Mouse (Mus musculus) midbrain, embryonic 15.5 days (tissue): ENCODE data around the gene Map7d1. TPM values are rescaled to one million over a fixed set of nuclear protein-coding genes. Genes with fewer than 3 reads are reported as not detected.

Experiments used
- ATAC-seq: fragments of 200-750 bp; cut with Nextera tagmentation; replicated peaks from 2 replicates; pipeline ENCODE4 v1.8.0; 2017; ENCODE audit warnings: moderate TSS enrichment
- H3K27ac ChIP-seq: fragments of 300-500 bp; sonication (generic); 2 replicates; pipeline ENCODE4 v1.5.1; 2015; ENCODE audit warnings: mild to moderate bottlenecking, inconsistent platforms
- H3K27me3 ChIP-seq: fragments of 300-500 bp; sonication (generic); replicated peaks from 2 replicates; pipeline ENCODE4 v1.6.1; 2015; ENCODE audit warnings: inconsistent platforms
- H3K36me3 ChIP-seq: fragments of 300-500 bp; sonication (generic); replicated peaks from 2 replicates; pipeline ENCODE4 v1.6.1; 2015; ENCODE audit warnings: inconsistent platforms
- H3K4me1 ChIP-seq: fragments of 300-500 bp; sonication (generic); 2 replicates; pipeline ENCODE4 v1.6.1; 2015; ENCODE audit warnings: inconsistent platforms
- H3K4me2 ChIP-seq: fragments of 300-500 bp; sonication (generic); 2 replicates; pipeline ENCODE4 v1.6.1; 2015; ENCODE audit warnings: inconsistent platforms, mild to moderate bottlenecking, moderate library complexity
- H3K4me3 ChIP-seq: fragments of 300-500 bp; sonication (generic); 2 replicates; pipeline ENCODE4 v1.5.1; 2015; ENCODE audit warnings: mild to moderate bottlenecking, inconsistent platforms
- H3K9ac ChIP-seq: fragments of 300-500 bp; sonication (generic); 2 replicates; pipeline ENCODE4 v1.6.1; 2015; ENCODE audit warnings: mild to moderate bottlenecking, inconsistent platforms
- H3K9me3 ChIP-seq: fragments of 300-500 bp; sonication (generic); 2 replicates; pipeline ENCODE4 v1.6.1; 2016; ENCODE audit warnings: inconsistent platforms
- WGBS: fragments of 180-500 bp; shearing (Covaris S2); methylation state at CpG from one replicate; pipeline ENCODE4 v1.1.7; 2015; ENCODE audit warnings: mixed read lengths; 5-methylcytosine and 5-hydroxymethylcytosine counted together
- polyA plus RNA-seq: library from polyadenylated mRNA; unstranded; fragments of >200 nt; fragmentation: Nextera tagmentation; extraction: Ambion mirVana; gene quantifications from 2 replicates; pipeline ENCODE4 v1.2.1, GENCODE M21; 2015

Map7d1 gene
- polyA plus RNA-seq, 1 experiment from 2014 or later, result 85.4 TPM

DNA sequence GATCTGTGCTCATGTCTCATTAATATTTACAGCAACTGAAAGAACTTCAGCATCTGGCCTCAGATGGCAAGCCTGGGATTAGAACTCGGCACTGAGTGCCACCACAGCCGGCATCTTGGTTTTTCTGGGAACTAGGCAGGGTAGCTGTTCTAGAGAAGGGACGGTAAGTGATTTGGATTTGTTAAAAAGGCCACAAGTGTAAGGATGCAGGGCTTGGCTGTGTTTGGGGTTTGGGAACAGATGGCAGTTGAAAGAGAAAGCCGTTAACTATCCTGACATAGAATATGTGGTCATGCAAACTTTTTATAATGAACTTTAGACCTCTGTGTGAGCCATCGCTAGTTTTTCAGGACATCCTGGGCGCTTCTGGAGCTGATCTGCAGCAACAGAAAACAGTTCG lies 5.5 kb upstream of the Map7d1 start:
- ATAC-seq, result no peak
- WGBS, result 51% methylated on average over 7 of the region's 7 CpGs
- Histone ChIP-seq H3K9me3 (no peaks in the 10 kb centered on the region), H3K36me3 (no peaks in the 10 kb centered on the region), H3K4me2 (no peak overlapping the region), H3K4me1 (peaks cover 33% of the 10 kb centered on the region), H3K9ac (no peak overlapping the region), H3K27ac (no peak overlapping the region), H3K4me3 (no peak overlapping the region; the same call in 1 of the 2 replicates), H3K27me3 (no peaks in the 10 kb centered on the region)

DNA sequence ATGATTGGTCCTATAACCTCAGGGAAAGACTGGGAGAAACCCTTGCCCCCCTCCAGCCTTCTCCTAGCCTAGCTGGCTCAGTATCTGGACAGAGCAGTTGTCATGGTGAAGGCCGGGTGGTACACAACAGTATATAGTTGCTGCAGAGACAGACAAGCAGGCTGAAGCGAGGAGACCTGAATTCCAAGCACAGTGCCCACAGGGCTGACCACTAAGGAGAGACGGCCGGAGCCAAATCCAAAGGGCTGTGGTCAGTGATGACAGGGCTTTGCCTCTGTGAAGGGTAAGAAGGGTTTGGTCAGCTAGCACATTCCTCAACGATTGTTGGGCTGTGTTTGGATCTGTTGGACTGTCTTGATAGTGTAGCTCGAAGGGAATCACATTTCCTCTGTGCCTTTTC lies 5.1 kb upstream of the Map7d1 start:
- Histone ChIP-seq H3K9ac (no peak overlapping the region), H3K4me1 (peaks cover 33% of the 10 kb centered on the region), H3K4me3 (no peak overlapping the region), H3K4me2 (no peak overlapping the region), H3K27me3 (no peaks in the 10 kb centered on the region), H3K36me3 (no peaks in the 10 kb centered on the region), H3K9me3 (no peaks in the 10 kb centered on the region), H3K27ac (no peak overlapping the region)
- WGBS, result 78% methylated on average over 6 of the region's 6 CpGs
- ATAC-seq, result no peak

DNA sequence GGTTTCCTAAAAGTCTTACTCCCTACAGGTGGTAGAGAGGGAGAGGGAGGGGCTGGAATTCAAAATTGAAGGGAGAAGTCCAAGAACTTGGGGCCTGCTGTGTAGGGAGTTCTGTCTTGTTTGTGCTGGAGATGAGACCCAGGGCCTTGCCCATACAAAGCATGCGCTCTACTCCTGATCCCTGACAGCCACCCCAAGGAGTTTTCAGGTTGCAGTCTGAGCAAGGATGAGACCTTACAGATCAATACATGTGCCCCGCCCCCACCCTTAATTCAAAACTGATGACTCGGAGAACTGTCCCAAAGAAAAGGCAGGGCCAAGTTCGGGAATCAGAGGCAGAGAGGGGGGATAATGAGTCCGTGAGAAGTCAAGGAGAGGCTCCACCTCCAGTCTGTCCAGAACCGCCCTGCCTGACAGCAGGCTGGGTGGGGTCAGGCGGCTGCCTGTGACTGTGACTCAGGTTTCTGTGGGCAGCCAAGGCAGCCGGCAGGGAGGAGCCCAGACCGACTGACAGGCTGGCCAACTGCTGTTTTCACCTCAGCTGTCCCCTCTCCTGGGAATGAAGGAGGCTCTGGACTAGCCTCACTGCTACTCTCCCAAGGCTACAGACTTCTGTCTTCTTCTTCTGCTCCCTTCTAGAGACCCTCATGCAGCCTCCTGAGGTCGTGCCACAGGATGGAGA lies 4.5 kb upstream of the Map7d1 start:
- H3K27ac ChIP-seq, result no peak overlapping the region
- H3K9me3 ChIP-seq, result no peaks in the 10 kb centered on the region
- peaks cover 32% of the 10 kb centered on the region for H3K4me1 ChIP-seq
- no peaks in the 10 kb centered on the region for H3K27me3 ChIP-seq
- WGBS, result 10% methylated on average over 10 of the region's 10 CpGs
- no peak overlapping the region for H3K4me3 ChIP-seq
- H3K36me3 ChIP-seq, result no peaks in the 10 kb centered on the region
- no peak overlapping the region for H3K9ac ChIP-seq
- no peak for ATAC-seq
- no peak overlapping the region for H3K4me2 ChIP-seq

DNA sequence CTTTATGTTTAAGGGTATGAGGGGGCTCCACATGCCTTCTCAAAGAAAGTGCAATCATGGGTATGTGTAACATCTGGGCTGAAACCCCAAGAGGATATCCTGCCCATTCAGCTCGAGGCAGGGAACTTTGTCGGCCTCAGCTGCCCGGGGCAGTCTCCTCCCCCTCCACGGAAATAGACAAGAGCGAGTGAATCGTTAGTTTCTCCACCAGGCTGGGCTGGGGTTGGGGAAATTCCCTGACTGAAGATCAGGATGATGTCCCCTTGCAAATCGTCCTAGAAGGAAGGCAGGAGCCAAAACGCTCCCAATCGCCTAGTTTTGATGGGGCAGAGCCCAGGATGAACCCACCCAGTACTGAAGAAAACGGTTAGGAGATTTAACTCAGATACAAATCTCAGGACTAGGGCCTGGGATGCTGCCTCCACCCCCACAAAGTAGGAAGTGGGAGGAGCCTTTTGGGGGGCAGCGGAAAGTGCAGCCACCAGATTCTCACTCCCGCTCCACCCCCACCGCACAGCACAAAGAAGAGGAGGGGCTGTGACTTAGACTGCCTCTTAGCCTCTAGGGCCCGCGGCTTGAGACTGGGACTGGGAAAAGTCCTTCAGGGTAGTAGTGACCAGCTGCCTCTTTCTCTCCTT lies 3.5 kb upstream of the Map7d1 start:
- WGBS, result 2% methylated on average over 15 of the region's 15 CpGs
- Histone ChIP-seq H3K36me3 (no peaks in the 10 kb centered on the region), H3K27ac (peak overlapping the region; percentile 28), H3K9me3 (no peaks in the 10 kb centered on the region), H3K4me2 (peak overlapping the region; percentile 29), H3K27me3 (no peaks in the 10 kb centered on the region), H3K4me1 (peaks cover 31% of the 10 kb centered on the region), H3K4me3 (no peak overlapping the region), H3K9ac (0 out of 2 replicates have a peak overlapping the region, but pooled peaks have one; percentile 3)
- no peak for ATAC-seq

DNA sequence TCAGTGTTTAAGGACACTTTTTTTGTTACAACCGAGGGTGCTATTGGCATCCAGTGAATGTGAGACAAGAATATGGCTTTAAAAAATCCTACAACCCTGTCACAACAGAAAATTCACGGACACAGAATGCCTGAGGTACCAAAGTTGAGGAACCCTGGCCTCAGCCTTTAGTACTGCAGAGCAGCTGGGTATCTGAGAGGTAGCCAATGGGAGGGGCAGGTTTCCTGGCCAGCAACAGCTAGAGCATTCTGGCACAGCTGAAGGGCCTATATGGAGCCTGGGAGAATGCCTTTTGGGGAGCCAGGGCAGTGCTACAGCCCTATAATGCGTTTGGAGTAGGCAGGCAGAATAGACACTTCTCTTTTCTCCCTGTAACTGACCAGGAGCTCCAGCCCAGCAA lies 2.9 kb upstream of the Map7d1 start:
- peaks cover 37% of the 10 kb centered on the region for H3K4me1 ChIP-seq
- peak overlapping the region; percentile 28 for H3K27ac ChIP-seq
- H3K4me2 ChIP-seq, result no peak overlapping the region

DNA sequence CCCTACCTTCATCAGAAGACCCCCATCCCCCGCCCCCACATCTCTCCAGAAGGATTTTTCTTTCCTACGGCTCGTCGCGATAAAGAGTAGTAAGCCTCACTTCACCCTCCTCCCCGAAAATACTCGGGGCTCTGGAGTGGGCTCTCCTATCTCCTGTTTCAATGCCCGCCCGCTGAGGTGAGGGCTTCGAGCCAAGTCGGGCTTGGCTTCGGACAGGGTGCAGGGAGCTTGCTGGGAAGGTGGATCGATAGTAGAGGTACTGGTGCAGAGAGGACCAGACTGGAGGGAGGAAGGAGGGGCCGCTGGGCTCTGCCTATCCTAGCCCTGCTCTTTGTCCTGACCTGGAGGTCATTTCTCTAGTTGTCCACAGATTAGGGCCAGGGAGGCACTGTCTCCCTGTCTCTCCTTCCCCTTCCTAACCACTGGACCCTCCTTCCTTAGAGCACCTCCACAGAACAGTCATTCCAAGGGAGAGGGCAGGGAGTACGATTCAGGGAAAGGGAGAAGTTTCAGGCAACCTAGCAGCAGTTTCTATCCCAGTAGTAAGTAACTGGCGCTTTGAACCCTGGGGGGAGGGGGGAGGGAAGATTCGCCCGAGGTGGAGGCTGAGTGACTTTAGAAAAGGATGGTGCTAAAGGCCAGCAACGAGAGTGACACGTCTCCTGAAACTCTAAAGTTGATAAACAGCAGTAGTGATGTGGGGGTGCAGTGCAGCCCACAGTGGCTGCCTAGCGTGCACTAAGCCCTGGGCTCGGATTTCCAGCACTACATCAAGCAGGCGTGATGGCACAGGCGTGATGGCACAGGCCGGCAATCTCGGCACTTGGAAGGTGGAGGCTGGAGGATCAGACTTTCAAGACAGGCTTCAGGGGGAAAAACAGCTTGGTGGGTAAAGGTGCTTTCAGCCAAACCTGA lies 1.1 kb upstream of the Map7d1 start:
- H3K9ac ChIP-seq, result peak overlapping the region; percentile 94
- H3K4me2 ChIP-seq, result peak overlapping the region; percentile 82
- H3K27me3 ChIP-seq, result no peaks in the 10 kb centered on the region
- peak overlapping the region; percentile 96 for H3K27ac ChIP-seq
- peaks cover 46% of the 10 kb centered on the region for H3K4me1 ChIP-seq
- no peaks in the 10 kb centered on the region for H3K36me3 ChIP-seq
- peak overlapping the region; percentile 96 for H3K4me3 ChIP-seq
- H3K9me3 ChIP-seq, result no peaks in the 10 kb centered on the region
- no peak; the same call in 1 of the 2 replicates for ATAC-seq
- WGBS, result 2% methylated on average over 26 of the region's 26 CpGs

More for the DNA sequence above, 2.9 kb upstream of the Map7d1 start:
- no peaks in the 10 kb centered on the region for H3K36me3 ChIP-seq
- no peaks in the 10 kb centered on the region for H3K9me3 ChIP-seq
- ATAC-seq, result no peak
- H3K27me3 ChIP-seq, result no peaks in the 10 kb centered on the region
- H3K4me3 ChIP-seq, result no peak overlapping the region
- no peak overlapping the region for H3K9ac ChIP-seq
- 27% methylated on average over 3 of the region's 3 CpGs for WGBS

DNA sequence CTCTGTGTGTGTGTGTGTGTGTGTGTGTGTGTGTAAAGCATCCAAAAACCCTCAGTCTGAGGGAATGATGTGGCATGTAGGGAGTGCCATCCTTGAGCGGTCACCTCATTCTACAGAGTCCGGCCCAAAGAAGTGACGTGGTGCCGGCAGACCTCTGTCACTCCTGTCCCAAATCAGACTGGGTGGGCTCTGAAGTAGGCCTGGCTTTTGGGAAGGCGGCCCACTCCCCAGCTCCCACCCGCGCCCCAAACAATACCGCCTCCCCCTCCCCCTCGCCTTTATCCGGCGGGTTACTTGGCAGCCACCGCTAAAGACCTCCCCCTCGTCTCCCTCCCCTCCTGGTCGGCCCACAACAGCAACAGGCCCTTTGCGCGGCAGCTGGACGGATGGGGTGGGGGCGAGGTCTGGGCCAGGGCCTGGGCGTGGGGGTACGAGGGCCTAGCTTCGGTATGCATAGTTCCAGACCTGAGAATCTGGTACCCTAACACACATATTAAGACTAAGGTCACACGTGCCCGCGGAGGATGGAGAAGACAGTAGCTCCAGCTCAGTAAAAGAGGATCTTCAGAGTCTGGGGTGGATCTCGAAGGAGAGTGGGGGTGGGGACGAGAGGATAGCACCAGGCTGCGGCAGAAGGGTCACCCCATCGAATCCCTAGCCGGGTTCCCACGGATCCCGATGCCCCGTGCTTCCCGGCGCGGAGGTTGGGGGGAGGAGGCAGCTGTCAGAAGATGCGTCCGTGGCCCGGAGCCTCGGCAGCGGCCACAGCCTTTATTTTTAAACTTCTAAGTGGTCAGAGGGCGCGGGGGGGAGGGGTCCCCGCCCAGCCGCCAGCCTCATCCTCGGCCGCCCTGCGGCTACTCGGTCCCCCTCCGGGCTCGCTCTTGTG lies 786 bp downstream of the Map7d1 start:
- peak; percentile 20 for ATAC-seq
- Histone ChIP-seq H3K36me3 (no peaks in the 10 kb centered on the region), H3K4me3 (peak overlapping the region; percentile 96), H3K4me1 (peaks cover 65% of the 10 kb centered on the region), H3K27ac (peak overlapping the region; percentile 96), H3K4me2 (peak overlapping the region; percentile 82), H3K27me3 (no peaks in the 10 kb centered on the region), H3K9me3 (no peaks in the 10 kb centered on the region), H3K9ac (peak overlapping the region; percentile 94)
- under 1% methylated on average over 49 of the region's 50 CpGs for WGBS

DNA sequence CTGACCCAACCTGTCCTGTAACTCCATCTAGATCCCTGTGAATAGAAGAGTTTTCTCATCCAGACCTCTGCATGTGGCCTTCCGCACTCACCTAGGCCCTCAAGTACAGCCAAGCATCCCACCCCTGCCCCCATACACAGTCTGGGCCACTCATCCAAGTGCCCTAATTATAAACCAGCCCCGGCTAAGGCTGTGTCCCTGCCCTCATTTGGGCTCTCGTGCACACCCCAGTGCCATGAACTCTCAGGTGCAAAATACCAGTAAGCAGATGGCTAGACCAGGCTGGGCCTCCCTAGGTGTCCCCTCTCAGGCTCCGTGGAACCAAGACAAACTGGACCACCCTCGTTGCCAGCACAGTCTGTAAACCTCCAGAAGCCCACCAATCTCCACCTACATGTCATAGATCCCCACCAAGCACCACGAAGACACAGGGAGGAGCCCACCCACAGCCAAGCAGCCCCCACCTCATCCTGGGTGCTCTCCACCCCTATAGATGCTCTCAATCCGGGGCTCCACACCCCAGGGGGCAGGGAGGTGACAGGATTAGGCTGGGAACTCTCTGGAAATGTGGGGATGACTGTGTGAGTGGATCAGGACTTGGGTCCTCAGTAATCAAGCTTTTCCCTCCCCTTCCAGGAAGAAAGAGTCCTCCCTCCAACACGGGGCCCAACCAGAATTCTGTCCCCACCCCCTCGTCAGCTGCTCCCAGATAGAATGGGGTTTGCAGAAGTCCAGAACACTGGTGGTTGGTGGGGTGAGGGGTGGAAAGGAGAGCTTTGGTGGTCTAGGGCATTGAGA lies 1.6 kb downstream of the Map7d1 start:
- H3K4me3 ChIP-seq, result peak overlapping the region; percentile 96
- 0 out of 2 replicates have a peak, but pooled peaks have one; percentile 3 for ATAC-seq

DNA sequence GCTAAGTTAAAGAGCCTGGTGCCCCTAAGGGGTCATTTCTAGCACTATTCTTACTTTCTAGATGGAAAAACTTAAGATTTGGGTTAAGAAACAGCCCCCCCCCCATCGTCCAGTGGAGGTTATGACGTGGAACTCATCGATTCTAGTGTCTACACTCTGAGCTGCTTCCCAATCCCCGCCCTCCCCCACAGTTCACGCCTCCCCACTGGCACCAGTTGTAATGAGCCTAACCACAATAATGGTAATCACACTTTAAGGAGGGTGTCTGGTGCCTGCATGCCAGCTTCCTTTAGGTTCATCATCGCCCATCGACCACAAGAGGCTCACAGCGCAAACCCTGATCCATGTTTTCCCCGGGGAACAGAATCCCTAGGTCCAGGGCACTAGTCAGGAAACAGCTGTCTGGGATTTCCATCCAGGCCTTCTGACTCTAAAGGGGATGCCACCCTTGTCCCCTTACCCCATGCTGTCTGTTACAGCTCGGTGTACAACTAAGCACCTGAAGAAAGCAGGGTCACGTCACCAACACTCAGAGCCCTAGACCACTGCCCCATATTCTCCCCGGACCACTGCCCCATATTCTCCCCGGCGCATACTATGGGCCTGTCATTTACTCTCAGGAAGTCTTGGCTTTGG lies 2.4 kb downstream of the Map7d1 start:
- H3K4me1 ChIP-seq, result peaks cover 64% of the 10 kb centered on the region
- no peak overlapping the region for H3K27ac ChIP-seq
- H3K9me3 ChIP-seq, result no peaks in the 10 kb centered on the region
- WGBS, result 66% methylated on average over 14 of the region's 14 CpGs
- peak overlapping the region; percentile 82 for H3K4me2 ChIP-seq
- H3K27me3 ChIP-seq, result no peaks in the 10 kb centered on the region
- peak overlapping the region; percentile 96 for H3K4me3 ChIP-seq
- H3K36me3 ChIP-seq, result no peaks in the 10 kb centered on the region
- peak overlapping the region; percentile 94; the same call in 1 of the 2 replicates for H3K9ac ChIP-seq
- no peak for ATAC-seq

More for the DNA sequence above, 1.6 kb downstream of the Map7d1 start:
- Histone ChIP-seq H3K4me2 (peak overlapping the region; percentile 82), H3K27ac (peak overlapping the region; percentile 96), H3K36me3 (no peaks in the 10 kb centered on the region), H3K9me3 (no peaks in the 10 kb centered on the region), H3K4me1 (peaks cover 64% of the 10 kb centered on the region), H3K9ac (peak overlapping the region; percentile 94), H3K27me3 (no peaks in the 10 kb centered on the region)
- WGBS, result 12% methylated on average over 9 of the region's 9 CpGs

DNA sequence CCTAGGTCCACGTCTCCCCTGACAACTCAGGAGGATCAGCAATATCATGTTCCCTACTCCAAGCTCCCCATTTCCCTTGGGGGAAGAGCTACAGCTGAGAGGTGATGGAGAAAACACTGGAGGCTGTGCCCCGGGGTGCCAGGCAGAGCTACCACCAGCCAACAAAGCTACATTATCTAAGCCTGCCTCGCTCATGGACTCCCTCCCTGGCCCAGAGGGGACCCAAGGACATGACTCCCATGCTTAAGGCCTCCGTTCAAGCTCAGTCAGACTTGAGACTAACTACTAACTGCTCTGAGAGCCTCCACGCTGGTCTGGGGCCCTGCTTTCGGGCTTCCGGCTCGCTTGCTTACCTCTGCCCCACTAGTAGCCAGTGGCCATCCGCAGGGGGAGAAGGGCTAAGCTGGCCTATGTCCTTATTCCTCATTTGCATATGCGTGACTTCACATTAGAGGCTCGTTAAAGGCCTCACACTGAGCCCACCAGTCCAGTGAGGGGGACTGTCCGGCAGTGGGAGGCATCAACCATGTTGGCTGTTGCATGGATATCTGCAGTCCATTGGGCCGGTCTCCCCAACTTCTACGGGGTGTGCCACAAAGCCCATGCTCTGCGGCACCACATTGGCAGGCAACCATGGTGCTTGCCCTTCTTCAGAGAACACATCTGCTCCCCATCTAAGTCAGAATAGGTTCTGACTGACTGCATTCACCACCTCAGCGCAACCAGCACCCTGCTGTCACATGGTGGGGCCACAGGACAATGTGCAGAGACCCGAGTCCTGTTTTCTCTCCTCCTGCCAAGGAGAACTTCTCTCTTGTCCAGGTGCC lies 3.5 kb downstream of the Map7d1 start:
- WGBS, result 65% methylated on average over 17 of the region's 17 CpGs
- H3K36me3 ChIP-seq, result no peaks in the 10 kb centered on the region
- H3K27ac ChIP-seq, result no peak overlapping the region
- ATAC-seq, result no peak
- no peaks in the 10 kb centered on the region for H3K9me3 ChIP-seq
- no peak overlapping the region for H3K9ac ChIP-seq
- H3K4me1 ChIP-seq, result peaks cover 73% of the 10 kb centered on the region
- H3K4me2 ChIP-seq, result peak overlapping the region; percentile 24; the same call in 1 of the 2 replicates
- no peaks in the 10 kb centered on the region for H3K27me3 ChIP-seq
- H3K4me3 ChIP-seq, result no peak overlapping the region
